In the genomic region with DNA sequence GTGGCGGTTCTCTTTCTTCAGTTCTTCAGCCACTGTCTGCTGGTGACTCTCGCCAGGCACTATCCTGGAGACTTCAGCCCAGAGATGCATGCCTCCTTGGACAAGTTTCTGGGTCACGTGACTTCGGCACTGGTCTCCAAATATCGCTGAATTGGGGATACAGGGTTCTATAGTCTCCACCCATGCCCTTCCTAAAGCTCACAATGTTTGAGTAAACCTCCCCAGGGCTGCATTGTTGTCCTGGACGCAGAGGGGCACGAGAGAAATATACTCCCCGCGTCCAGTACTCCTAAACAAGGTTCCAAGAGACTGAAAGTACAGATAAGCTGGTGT, we compare ENCODE assay signal across 12 mouse cellular contexts. TPM values are rescaled to one million over a fixed set of nuclear protein-coding genes. Genes with fewer than 3 reads are reported as not detected.
DNase-seq lines count a peak whose midpoint lies in the region; ATAC-seq and TF ChIP-seq lines count a peak whose summit lies in the region.
"Had no signal": no experiment of that assay in that cellular context is flagged by ENCODE, and none has a peak within 500 bp of the region (broad histone marks: within the 10 kb centered on the region; RNA-seq: fewer than 3 reads in every experiment).

No protein-coding gene starts in this region.

- no peaks in the 10 kb centered on the region for H3K4me1 ChIP-seq in heart, embryonic 10.5 days
- no peaks in the 10 kb centered on the region for H3K4me1 ChIP-seq in midbrain, embryonic 16.5 days (ENCODE audit: control insufficient read depth, insufficient read depth, low read length)
- H3K4me1 ChIP-seq in midbrain, embryonic 13.5 days (replicated peaks), result no peaks in the 10 kb centered on the region
- no peaks in the 10 kb centered on the region for H3K4me1 ChIP-seq in cortical plate, adult 2 months (ENCODE audit: control insufficient read depth, insufficient read depth, low read length)
- H3K4me1 ChIP-seq in liver, postnatal 0 days (ENCODE audit: insufficient read depth), result no peaks in the 10 kb centered on the region; the same call in 1 of the 2 replicates

- H3K4me2 ChIP-seq in midbrain, embryonic 16.5 days (ENCODE audit: low read length), result peak overlapping the region; percentile 56; the same call in 1 of the 2 replicates
- no peak overlapping the region for H3K4me2 ChIP-seq in midbrain, embryonic 13.5 days (replicated peaks)
- peak overlapping the region; percentile 72 for H3K4me2 ChIP-seq in liver, postnatal 0 days (ENCODE audit: low read depth, low read length)

- H3K27me3 ChIP-seq in heart, embryonic 10.5 days (ENCODE audit: insufficient read depth, poor library complexity, severe bottlenecking), result peaks cover 28% of the 10 kb centered on the region
- H3K27me3 ChIP-seq in midbrain, embryonic 16.5 days (ENCODE audit: control insufficient read depth, insufficient read depth, low read depth, low read length), result no peaks in the 10 kb centered on the region
- peaks cover 8% of the 10 kb centered on the region; the same call in 1 of the 2 replicates for H3K27me3 ChIP-seq in midbrain, embryonic 13.5 days
- 0 out of 2 replicates have a peak, but pooled peaks cover 3% of the 10 kb centered on the region for H3K27me3 ChIP-seq in liver, postnatal 0 days (ENCODE audit: insufficient read depth, low read length)

- TF ChIP-seq POLR2A in cortical plate, adult 2 months (IDR thresholded peaks at IDR 0.05; ENCODE audit: extremely low read depth, insufficient read depth, low read length), result no peak

- H3K27ac ChIP-seq in heart, embryonic 10.5 days, result peak overlapping the region; percentile 47; the same call in 1 of the 2 replicates
- no peak overlapping the region for H3K27ac ChIP-seq in midbrain, embryonic 16.5 days (ENCODE audit: low read length)
- H3K27ac ChIP-seq in midbrain, embryonic 13.5 days, result no peak overlapping the region
- no peak overlapping the region for H3K27ac ChIP-seq in cortical plate, adult 2 months (ENCODE audit: insufficient read depth, low read length)
- H3K27ac ChIP-seq in liver, postnatal 0 days (ENCODE audit: low read depth), result peak overlapping the region; percentile 76

- H3K4me3 ChIP-seq in heart, embryonic 10.5 days, result peak overlapping the region; percentile 22; the same call in 1 of the 2 replicates
- no peak overlapping the region; the same call in 1 of the 2 replicates for H3K4me3 ChIP-seq in midbrain, embryonic 16.5 days (ENCODE audit: low read depth, low read length)
- no peak overlapping the region for H3K4me3 ChIP-seq in midbrain, embryonic 13.5 days (replicated peaks)
- peak overlapping the region; percentile 35; the same call in 1 of the 2 replicates for H3K4me3 ChIP-seq in cortical plate, adult 2 months (ENCODE audit: insufficient read depth, low read length)
- H3K4me3 ChIP-seq in liver, postnatal 0 days (ENCODE audit: low read depth, low read length), result peak overlapping the region; percentile 39

- no peak for TF ChIP-seq EP300 in liver, postnatal 0 days (IDR thresholded peaks at IDR 0.05; ENCODE audit: low read depth)

- H3K9ac ChIP-seq in midbrain, embryonic 16.5 days (ENCODE audit: low read depth, low read length), result no peak overlapping the region
- no peak overlapping the region for H3K9ac ChIP-seq in midbrain, embryonic 13.5 days (replicated peaks)
- peak overlapping the region; percentile 62 for H3K9ac ChIP-seq in liver, postnatal 0 days (replicated peaks)

- no peak for ATAC-seq in midbrain, embryonic 16.5 days
- ATAC-seq in midbrain, embryonic 13.5 days, result no peak
- no peak for ATAC-seq in liver, postnatal 0 days

- no peak for TF ChIP-seq CTCF in cortical plate, adult 2 months (IDR thresholded peaks at IDR 0.05; ENCODE audit: extremely low read depth, insufficient read depth, low read length)
- TF ChIP-seq CTCF in liver, postnatal 0 days (IDR thresholded peaks at IDR 0.05; ENCODE audit: low read depth), result no peak

- H3K9me3 ChIP-seq in heart, embryonic 10.5 days, result no peaks in the 10 kb centered on the region
- no peaks in the 10 kb centered on the region for H3K9me3 ChIP-seq in midbrain, embryonic 16.5 days (replicated peaks; ENCODE audit: control insufficient read depth, low read length, poor library complexity, severe bottlenecking)
- no peaks in the 10 kb centered on the region for H3K9me3 ChIP-seq in midbrain, embryonic 13.5 days
- no peaks in the 10 kb centered on the region for H3K9me3 ChIP-seq in liver, postnatal 0 days (ENCODE audit: low read length)

- 53% methylated on average over 9 of the region's 9 CpGs for WGBS in heart, embryonic 10.5 days
- WGBS in midbrain, embryonic 16.5 days, result 72% methylated on average over 9 of the region's 9 CpGs
- WGBS in midbrain, embryonic 13.5 days, result 75% methylated on average over 9 of the region's 9 CpGs
- 59% methylated on average over 9 of the region's 9 CpGs for WGBS in liver, postnatal 0 days (ENCODE audit: insufficient replicate concordance)

- DNase-seq in heart, embryonic 10.5 days (ENCODE audit: low spot score), result peak; percentile 76
- no peak for DNase-seq in heart, postnatal 14 days
- DNase-seq in liver, postnatal 0 days, result no peak
- no peak for DNase-seq in ovary, adult 18-20 months (ENCODE audit: low spot score)
- no peak for DNase-seq in cerebellum, postnatal 14 days

- H3K36me3 ChIP-seq in heart, embryonic 10.5 days, result no peaks in the 10 kb centered on the region
- H3K36me3 ChIP-seq in midbrain, embryonic 16.5 days (ENCODE audit: control insufficient read depth, insufficient read depth, low read length), result no peaks in the 10 kb centered on the region
- no peaks in the 10 kb centered on the region for H3K36me3 ChIP-seq in midbrain, embryonic 13.5 days
- 0 out of 2 replicates have a peak, but pooled peaks cover 2% of the 10 kb centered on the region for H3K36me3 ChIP-seq in liver, postnatal 0 days (replicated peaks; ENCODE audit: insufficient read depth, low read length)

- intact Hi-C loops in heart, postnatal 14 days (cut with DNase I), result loop anchor here (2.0 to 5.0 kb wide), 2 partner anchors 35 to 105 kb away; no protein-coding TSS in a partner anchor

RNA-seq across cellular contexts. Expression of gene Hbq1b, which starts 0.7 kb away (rescaled TPM):
- 13.9 and 16.8 TPM in 2 replicates for polyA plus RNA-seq in heart, embryonic 10.5 days (2016; fragmentation: Nextera tagmentation; extraction: Ambion mirVana)
- total RNA-seq in heart, postnatal 14 days (2021), result 1 to 10 TPM; 2.9 TPM
- polyA plus RNA-seq in midbrain, embryonic 16.5 days (2015; fragmentation: Nextera tagmentation; extraction: Ambion mirVana), result 1.1 and 1.5 TPM in 2 replicates
- 1.2 and 1.4 TPM in 2 replicates for polyA plus RNA-seq in midbrain, embryonic 13.5 days (2015; fragmentation: Nextera tagmentation; extraction: Ambion mirVana)
- polyA plus RNA-seq in cortical plate, adult 2 months (2012; rRNA removed), result 1.9 and 2.1 TPM in 2 replicates
- polyA plus RNA-seq in liver, postnatal 0 days (2015; fragmentation: Nextera tagmentation; extraction: Ambion mirVana), result 70.9 and 75.1 TPM in 2 replicates
- total RNA-seq: gastrocnemius, postnatal 4 days had no signal
- polyA plus RNA-seq: activated CD4-positive, CD25-positive, alpha-beta regulatory T cell, adult 4 months had no signal

RNA-seq across cellular contexts. Expression of gene Hba-a1, which starts 4.1 kb away (rescaled TPM):
- polyA plus RNA-seq in heart, embryonic 10.5 days (2016; fragmentation: Nextera tagmentation; extraction: Ambion mirVana), result 4,954 and 6,566 TPM in 2 replicates
- over 10,000 TPM; 19,140 to 26,056 TPM for total RNA-seq in heart, postnatal 14 days (2021)
- polyA plus RNA-seq in midbrain, embryonic 16.5 days (2015; fragmentation: Nextera tagmentation; extraction: Ambion mirVana), result 2,278 and 2,570 TPM in 2 replicates
- 2,311 and 2,595 TPM in 2 replicates for polyA plus RNA-seq in midbrain, embryonic 13.5 days (2015; fragmentation: Nextera tagmentation; extraction: Ambion mirVana)
- 139 and 197 TPM in 2 replicates for polyA plus RNA-seq in cortical plate, adult 2 months (2012; rRNA removed)
- 32,136 and 32,798 TPM in 2 replicates for polyA plus RNA-seq in liver, postnatal 0 days (2015; fragmentation: Nextera tagmentation; extraction: Ambion mirVana)

RNA-seq across cellular contexts. Expression of gene Hba-a2, which starts 8.8 kb away (rescaled TPM):
- 9,075 and 12,184 TPM in 2 replicates for polyA plus RNA-seq in heart, embryonic 10.5 days (2016; fragmentation: Nextera tagmentation; extraction: Ambion mirVana)
- total RNA-seq in heart, postnatal 14 days (2021), result over 10,000 TPM; 17,559 to 24,540 TPM
- polyA plus RNA-seq in midbrain, embryonic 16.5 days (2015; fragmentation: Nextera tagmentation; extraction: Ambion mirVana), result 5,737 and 6,589 TPM in 2 replicates
- polyA plus RNA-seq in midbrain, embryonic 13.5 days (2015; fragmentation: Nextera tagmentation; extraction: Ambion mirVana), result 5,740 and 6,263 TPM in 2 replicates
- 389 and 531 TPM in 2 replicates for polyA plus RNA-seq in cortical plate, adult 2 months (2012; rRNA removed)
- polyA plus RNA-seq in liver, postnatal 0 days (2015; fragmentation: Nextera tagmentation; extraction: Ambion mirVana), result 64,656 and 66,091 TPM in 2 replicates

RNA-seq across cellular contexts. Expression of gene Hba-x, which starts 11.3 kb away (rescaled TPM):
- polyA plus RNA-seq in heart, embryonic 10.5 days (2016; fragmentation: Nextera tagmentation; extraction: Ambion mirVana), result 8,501 and 9,179 TPM in 2 replicates
- not detected for total RNA-seq in heart, postnatal 14 days (2021)
- 3.2 and 11.6 TPM in 2 replicates for polyA plus RNA-seq in midbrain, embryonic 16.5 days (2015; fragmentation: Nextera tagmentation; extraction: Ambion mirVana)
- 354 and 365 TPM in 2 replicates for polyA plus RNA-seq in midbrain, embryonic 13.5 days (2015; fragmentation: Nextera tagmentation; extraction: Ambion mirVana)
- polyA plus RNA-seq in cortical plate, adult 2 months (2012; rRNA removed), result 0.15 and 0.21 TPM in 2 replicates
- 5.6 and 6.3 TPM in 2 replicates for polyA plus RNA-seq in liver, postnatal 0 days (2015; fragmentation: Nextera tagmentation; extraction: Ambion mirVana)
- total RNA-seq: gastrocnemius, postnatal 4 days; layer of hippocampus, postnatal 36 days had no signal
- polyA plus RNA-seq: activated CD4-positive, CD25-positive, alpha-beta regulatory T cell, adult 4 months had no signal

RNA-seq across cellular contexts. Expression of gene Hbq1a, which starts 12.4 kb away (rescaled TPM):
- not detected in 2 replicates for polyA plus RNA-seq in heart, embryonic 10.5 days (2016; fragmentation: Nextera tagmentation; extraction: Ambion mirVana)
- 1 to 10 TPM; 1.7 to 2.0 TPM for total RNA-seq in heart, postnatal 14 days (2021)
- polyA plus RNA-seq in midbrain, embryonic 16.5 days (2015; fragmentation: Nextera tagmentation; extraction: Ambion mirVana), result 1.7 and 2.0 TPM in 2 replicates
- polyA plus RNA-seq in midbrain, embryonic 13.5 days (2015; fragmentation: Nextera tagmentation; extraction: Ambion mirVana), result 1.4 TPM in 1 of 2 replicates, not detected in the other
- polyA plus RNA-seq in cortical plate, adult 2 months (2012; rRNA removed), result 3.0 and 3.5 TPM in 2 replicates
- 3.0 and 4.4 TPM in 2 replicates for polyA plus RNA-seq in liver, postnatal 0 days (2015; fragmentation: Nextera tagmentation; extraction: Ambion mirVana)
- total RNA-seq: gastrocnemius, postnatal 4 days had no signal
- polyA plus RNA-seq: activated CD4-positive, CD25-positive, alpha-beta regulatory T cell, adult 4 months; hindbrain, embryonic 11.5 days had no signal

Comparison
In these comparisons a context has a peak if more than half of its experiments do, and no peak if none do; other contexts are left out.
1. H3K27ac ChIP-seq: peak in heart, embryonic 10.5 days (single experiment) and liver, postnatal 0 days (single experiment); none in midbrain, embryonic 16.5 days (single experiment), midbrain, embryonic 13.5 days (single experiment) and cortical plate, adult 2 months (single experiment).
2. H3K4me3 ChIP-seq: peak in heart, embryonic 10.5 days (single experiment), cortical plate, adult 2 months (single experiment) and liver, postnatal 0 days (single experiment); none in midbrain, embryonic 16.5 days (single experiment) and midbrain, embryonic 13.5 days (single experiment).
3. RNA of gene Hba-a1, which starts 4.1 kb away (polyA plus RNA-seq): 32,136 to 32,798 TPM in liver, postnatal 0 days, 4,954 to 6,566 TPM in heart, embryonic 10.5 days, 2,311 to 2,595 TPM in midbrain, embryonic 13.5 days and 2,278 to 2,570 TPM in midbrain, embryonic 16.5 days; 139 to 197 TPM in cortical plate, adult 2 months; every median in the first group is over 10 times any median in the second.
4. RNA of gene Hba-a2, which starts 8.8 kb away (polyA plus RNA-seq): 64,656 to 66,091 TPM in liver, postnatal 0 days, 9,075 to 12,184 TPM in heart, embryonic 10.5 days, 5,740 to 6,263 TPM in midbrain, embryonic 13.5 days and 5,737 to 6,589 TPM in midbrain, embryonic 16.5 days; 389 to 531 TPM in cortical plate, adult 2 months; every median in the first group is over 10 times any median in the second.